Comparison of ENCODE assay signal across 29 mouse cellular contexts in the genomic region with DNA sequence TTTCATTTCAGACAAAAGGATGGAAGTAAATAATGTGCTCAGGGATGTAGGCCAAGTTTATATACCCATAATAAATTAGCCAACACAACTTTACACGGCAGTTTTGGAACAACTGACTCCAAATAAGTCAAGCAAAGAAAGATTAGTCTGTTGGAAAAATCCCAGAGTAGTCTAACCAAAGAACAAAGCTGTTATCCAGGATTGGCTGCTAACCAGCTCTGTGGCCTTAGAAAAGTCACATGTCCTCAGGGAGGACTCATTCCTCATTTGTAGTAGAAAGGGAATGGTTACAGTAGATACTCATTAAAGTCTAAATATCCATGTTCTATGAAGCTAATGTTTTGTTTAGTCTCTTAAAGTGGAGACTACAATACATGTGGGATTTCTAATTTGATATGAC.
DNase-seq lines count a peak whose midpoint lies in the region; ATAC-seq and TF ChIP-seq lines count a peak whose summit lies in the region.
"Had no signal": no experiment of that assay in that cellular context is flagged by ENCODE, and none has a peak within 500 bp of the region (broad histone marks: within the 10 kb centered on the region; RNA-seq: fewer than 3 reads in every experiment).

No protein-coding gene starts in this region.

- WGBS in embryonic facial prominence, embryonic 14.5 days, result 56% methylated on average over 1 of the region's 1 CpGs
- 79% methylated on average over 1 of the region's 1 CpGs for WGBS in embryonic facial prominence, embryonic 10.5 days
- WGBS in kidney, embryonic 14.5 days, result 41% methylated on average over 1 of the region's 1 CpGs
- WGBS in midbrain, postnatal 0 days, result 60% methylated on average over 1 of the region's 1 CpGs
- WGBS in midbrain, embryonic 13.5 days, result 68% methylated on average over 1 of the region's 1 CpGs

- no peak overlapping the region for H3K27ac ChIP-seq in embryonic facial prominence, embryonic 14.5 days (replicated peaks; ENCODE audit: low read depth, low read length)
- no peak overlapping the region for H3K27ac ChIP-seq in embryonic facial prominence, embryonic 10.5 days (replicated peaks)
- no peak overlapping the region for H3K27ac ChIP-seq in kidney, embryonic 14.5 days (ENCODE audit: low read depth, low read length)
- H3K27ac ChIP-seq in midbrain, postnatal 0 days (ENCODE audit: low read depth, low read length), result no peak overlapping the region
- no peak overlapping the region for H3K27ac ChIP-seq in midbrain, embryonic 13.5 days
- H3K27ac ChIP-seq: embryonic facial prominence, embryonic 12.5 days; forebrain, embryonic 10.5 days; forebrain, embryonic 15.5 days; hindbrain, embryonic 14.5 days; limb, embryonic 13.5 days; macrophage; neural tube, embryonic 15.5 days; stomach, embryonic 15.5 days had no signal

- H3K36me3 ChIP-seq in embryonic facial prominence, embryonic 14.5 days (ENCODE audit: control insufficient read depth, insufficient read depth, low read length), result no peaks in the 10 kb centered on the region
- H3K36me3 ChIP-seq in embryonic facial prominence, embryonic 10.5 days (replicated peaks), result no peaks in the 10 kb centered on the region
- no peaks in the 10 kb centered on the region for H3K36me3 ChIP-seq in kidney, embryonic 14.5 days (ENCODE audit: control insufficient read depth, insufficient read depth, low read length)
- H3K36me3 ChIP-seq in midbrain, postnatal 0 days (ENCODE audit: insufficient read depth, low read length), result no peaks in the 10 kb centered on the region
- no peaks in the 10 kb centered on the region for H3K36me3 ChIP-seq in midbrain, embryonic 13.5 days
- H3K36me3 ChIP-seq: embryonic facial prominence, embryonic 12.5 days; forebrain, embryonic 10.5 days; forebrain, embryonic 15.5 days; limb, embryonic 13.5 days; neural tube, embryonic 15.5 days; stomach, embryonic 15.5 days had no signal

- ATAC-seq in embryonic facial prominence, embryonic 14.5 days (ENCODE audit: low read depth), result no peak
- ATAC-seq in kidney, embryonic 14.5 days (ENCODE audit: low FRiP score, low TSS enrichment), result no peak
- ATAC-seq in midbrain, postnatal 0 days (ENCODE audit: low FRiP score), result no peak
- ATAC-seq in midbrain, embryonic 13.5 days, result no peak
- no peak for ATAC-seq in cerebellum, adult (ENCODE audit: insufficient number of reproducible peaks, low FRiP score, low TSS enrichment)
- ATAC-seq: forebrain, embryonic 15.5 days; inflammation-experienced regulatory T-cells, adult 6 months had no signal

- H3K4me1 ChIP-seq in embryonic facial prominence, embryonic 14.5 days (ENCODE audit: control insufficient read depth, insufficient read depth, low read length), result no peaks in the 10 kb centered on the region
- no peaks in the 10 kb centered on the region for H3K4me1 ChIP-seq in embryonic facial prominence, embryonic 10.5 days
- no peaks in the 10 kb centered on the region for H3K4me1 ChIP-seq in kidney, embryonic 14.5 days (ENCODE audit: control insufficient read depth, insufficient read depth, low read length)
- H3K4me1 ChIP-seq in midbrain, postnatal 0 days (ENCODE audit: insufficient read depth, low read length), result no peaks in the 10 kb centered on the region
- no peaks in the 10 kb centered on the region for H3K4me1 ChIP-seq in midbrain, embryonic 13.5 days (replicated peaks)
- H3K4me1 ChIP-seq: embryonic facial prominence, embryonic 12.5 days; forebrain, embryonic 10.5 days; forebrain, embryonic 15.5 days; limb, embryonic 13.5 days; neural tube, embryonic 15.5 days; stomach, embryonic 15.5 days had no signal

- peak; percentile 24 for DNase-seq in embryonic facial prominence, embryonic 14.5 days (ENCODE audit: low spot score)
- DNase-seq in embryonic facial prominence, embryonic 10.5 days (ENCODE audit: low spot score), result no peak
- peak; percentile 1 to 3 for DNase-seq in kidney, postnatal 4 days
- peak; percentile 3 for DNase-seq in midbrain, postnatal 0 days (ENCODE audit: low spot score)
- DNase-seq in gonadal fat pad, adult 2 months (ENCODE audit: low read depth), result peak; percentile 1
- DNase-seq: cerebellum, adult 8-10 months; cerebellum, postnatal 36 days; gastrocnemius, postnatal 25 days; heart, adult 18-20 months; heart, postnatal 4 days; kidney, adult 11 months; midbrain, embryonic 14.5 days; retina, postnatal 1 day; right cerebral cortex, postnatal 25 days had no signal

- TF ChIP-seq CTCF in midbrain, postnatal 0 days (IDR thresholded peaks at IDR 0.05), result no peak

- H3K4me3 ChIP-seq in embryonic facial prominence, embryonic 14.5 days (ENCODE audit: low read depth, low read length), result no peak overlapping the region
- H3K4me3 ChIP-seq in embryonic facial prominence, embryonic 10.5 days, result no peak overlapping the region
- H3K4me3 ChIP-seq in kidney, embryonic 14.5 days (ENCODE audit: low read length), result no peak overlapping the region
- H3K4me3 ChIP-seq in midbrain, postnatal 0 days (ENCODE audit: low read depth, low read length), result no peak overlapping the region
- H3K4me3 ChIP-seq in midbrain, embryonic 13.5 days (replicated peaks), result no peak overlapping the region
- H3K4me3 ChIP-seq: embryonic facial prominence, embryonic 12.5 days; forebrain, embryonic 10.5 days; forebrain, embryonic 15.5 days; limb, embryonic 13.5 days; neural tube, embryonic 15.5 days; stomach, embryonic 15.5 days had no signal

- no peaks in the 10 kb centered on the region for H3K9me3 ChIP-seq in embryonic facial prominence, embryonic 14.5 days (ENCODE audit: control insufficient read depth, low read length)
- no peaks in the 10 kb centered on the region for H3K9me3 ChIP-seq in embryonic facial prominence, embryonic 10.5 days
- H3K9me3 ChIP-seq in kidney, embryonic 14.5 days (ENCODE audit: control insufficient read depth, low read length), result no peaks in the 10 kb centered on the region
- H3K9me3 ChIP-seq in midbrain, postnatal 0 days (ENCODE audit: low read length), result no peaks in the 10 kb centered on the region
- no peaks in the 10 kb centered on the region for H3K9me3 ChIP-seq in midbrain, embryonic 13.5 days
- H3K9me3 ChIP-seq: embryonic facial prominence, embryonic 12.5 days; forebrain, embryonic 10.5 days; forebrain, embryonic 15.5 days; limb, embryonic 13.5 days; neural tube, embryonic 15.5 days; stomach, embryonic 15.5 days had no signal

- H3K4me2 ChIP-seq in embryonic facial prominence, embryonic 14.5 days (ENCODE audit: low read depth, low read length), result no peak overlapping the region
- H3K4me2 ChIP-seq in kidney, embryonic 14.5 days (replicated peaks; ENCODE audit: low read depth, low read length), result no peak overlapping the region
- no peak overlapping the region for H3K4me2 ChIP-seq in midbrain, postnatal 0 days (ENCODE audit: low read depth, low read length, poor library complexity, severe bottlenecking)
- H3K4me2 ChIP-seq in midbrain, embryonic 13.5 days (replicated peaks), result no peak overlapping the region
- H3K4me2 ChIP-seq: embryonic facial prominence, embryonic 12.5 days; forebrain, embryonic 15.5 days; heart, embryonic 11.5 days; hindbrain, embryonic 14.5 days; limb, embryonic 13.5 days; liver, embryonic 11.5 days; neural tube, embryonic 15.5 days; stomach, embryonic 15.5 days had no signal

- H3K9ac ChIP-seq in embryonic facial prominence, embryonic 14.5 days (ENCODE audit: low read depth, low read length), result no peak overlapping the region
- no peak overlapping the region for H3K9ac ChIP-seq in kidney, embryonic 14.5 days (ENCODE audit: low read depth, low read length)
- H3K9ac ChIP-seq in midbrain, postnatal 0 days (replicated peaks; ENCODE audit: low read length, poor library complexity, severe bottlenecking), result no peak overlapping the region
- H3K9ac ChIP-seq in midbrain, embryonic 13.5 days (replicated peaks), result no peak overlapping the region
- H3K9ac ChIP-seq: embryonic facial prominence, embryonic 12.5 days; forebrain, embryonic 15.5 days; hindbrain, embryonic 14.5 days; limb, embryonic 13.5 days; neural tube, embryonic 15.5 days; stomach, embryonic 15.5 days had no signal

- H3K27me3 ChIP-seq in embryonic facial prominence, embryonic 14.5 days (replicated peaks; ENCODE audit: control insufficient read depth, insufficient read depth, low read length), result no peaks in the 10 kb centered on the region; the same call in 1 of the 2 replicates
- peaks cover 47% of the 10 kb centered on the region for H3K27me3 ChIP-seq in embryonic facial prominence, embryonic 10.5 days (replicated peaks; ENCODE audit: low read depth, poor library complexity, severe bottlenecking)
- H3K27me3 ChIP-seq in kidney, embryonic 14.5 days (ENCODE audit: control insufficient read depth, insufficient read depth, low read length), result no peaks in the 10 kb centered on the region
- 0 out of 2 replicates have a peak, but pooled peaks cover 2% of the 10 kb centered on the region for H3K27me3 ChIP-seq in midbrain, postnatal 0 days (ENCODE audit: insufficient read depth, low read length)
- H3K27me3 ChIP-seq in midbrain, embryonic 13.5 days, result peaks cover 18% of the 10 kb centered on the region
- H3K27me3 ChIP-seq: CH12.LX; embryonic facial prominence, embryonic 12.5 days; forebrain, embryonic 15.5 days; neural tube, embryonic 15.5 days; stomach, embryonic 15.5 days had no signal
